Mouse (Mus musculus) embryonic facial prominence, embryonic 11.5 days (tissue): Measurements from ENCODE around the gene Sycp2. TPM values are rescaled to one million over a fixed set of nuclear protein-coding genes. Genes with fewer than 3 reads are reported as not detected.
"Not testable (repeated sequence)": the region's sequence is repeated elsewhere in the genome, so short reads cannot be mapped to it uniquely, and the experiment has no call there.

Source experiments
- ATAC-seq: fragments of 200-750 bp; cut with Nextera tagmentation; replicated peaks from 2 replicates; pipeline ENCODE4 v1.8.0; 2017; ENCODE audit warnings: low read depth; ENCODE audit not compliant: insufficient number of reproducible peaks, low FRiP score, low TSS enrichment
- DNase-seq: peaks from one replicate; pipeline ENCODE4 v3.0.0-alpha.2; 2015; ENCODE audit warnings: low spot score
- H3K27ac ChIP-seq: fragments of 300-500 bp; sonication (generic); replicated peaks from 2 replicates; pipeline ENCODE4 v1.5.1; 2014; ENCODE audit warnings: mild to moderate bottlenecking, low read depth, low read length, control low read depth
- H3K27me3 ChIP-seq: fragments of 300-500 bp; sonication (generic); 2 replicates; pipeline ENCODE4 v1.6.1; 2014; ENCODE audit warnings: mild to moderate bottlenecking, low read length, moderate library complexity, mixed read lengths; ENCODE audit not compliant: control insufficient read depth, insufficient read depth
- H3K36me3 ChIP-seq: fragments of 300-500 bp; sonication (generic); replicated peaks from 2 replicates; pipeline ENCODE4 v1.6.1; 2014; ENCODE audit warnings: low read depth, mild to moderate bottlenecking, low read length, moderate library complexity, mixed read lengths; ENCODE audit not compliant: control insufficient read depth, insufficient read depth
- H3K4me1 ChIP-seq: fragments of 300-500 bp; sonication (generic); 2 replicates; pipeline ENCODE4 v1.6.1; 2014; ENCODE audit warnings: low read length, mixed read lengths; ENCODE audit not compliant: control insufficient read depth, insufficient read depth
- H3K4me2 ChIP-seq: fragments of 300-500 bp; sonication (generic); 2 replicates; pipeline ENCODE4 v1.6.1; 2014; ENCODE audit warnings: low read depth, mild to moderate bottlenecking, control low read depth, low read length, moderate library complexity
- H3K4me3 ChIP-seq: fragments of 300-500 bp; sonication (generic); 2 replicates; pipeline ENCODE4 v1.5.1; 2014; ENCODE audit warnings: low read depth, low read length, control low read depth
- H3K9ac ChIP-seq: fragments of 300-500 bp; sonication (generic); replicated peaks from 2 replicates; pipeline ENCODE4 v1.6.1; 2014; ENCODE audit warnings: mild to moderate bottlenecking, control low read depth, low read length
- H3K9me3 ChIP-seq: fragments of 300-500 bp; sonication (generic); replicated peaks from 2 replicates; pipeline ENCODE4 v1.6.1; 2016; ENCODE audit warnings: mild to moderate bottlenecking, low read length, inconsistent platforms, mixed read lengths; ENCODE audit not compliant: control insufficient read depth
- WGBS: fragments of 180-500 bp; shearing (Covaris S2); extraction: QIAGEN DNeasy Blood & Tissue Kit; methylation state at CpG from one replicate; pipeline ENCODE4 v1.1.7; 2014; 5-methylcytosine and 5-hydroxymethylcytosine counted together
- polyA plus RNA-seq: library from polyadenylated mRNA; unstranded; fragments of >200 nt; fragmentation: Nextera tagmentation; extraction: Ambion mirVana; gene quantifications from 2 replicates; pipeline ENCODE4 v1.2.1, GENCODE M21; 2014

The Sycp2 gene
- polyA plus RNA-seq, 1 experiment from 2014 or later = 0.07 TPM

DNA sequence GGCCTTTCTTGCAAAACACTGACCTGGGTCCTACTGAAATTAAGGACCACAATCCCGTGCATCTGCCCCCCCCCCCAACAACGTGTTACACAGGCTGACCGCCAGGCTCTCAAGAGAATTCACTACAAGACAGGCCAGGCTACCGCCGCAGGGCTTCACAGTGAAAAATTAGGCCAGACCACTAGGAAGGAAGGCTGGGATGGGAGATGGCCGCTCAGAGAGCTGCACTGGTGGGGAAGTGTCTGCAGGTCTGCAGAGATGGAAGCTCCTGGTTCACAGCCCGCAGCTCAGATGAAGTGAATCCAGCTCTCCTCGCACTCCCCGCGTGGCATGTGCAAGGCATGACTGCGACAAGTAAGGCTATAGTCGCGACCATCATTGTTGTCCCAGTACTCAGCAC lies 5.6 kb upstream of the Sycp2 start:
- WGBS = 62% methylated on average over 13 of the region's 13 CpGs
- no peaks in the 10 kb centered on the region for H3K9me3 ChIP-seq
- H3K27me3 ChIP-seq = peaks cover 11% of the 10 kb centered on the region
- H3K4me2 ChIP-seq = peak overlapping the region; percentile 99
- no peak overlapping the region for H3K9ac ChIP-seq
- peaks cover 3% of the 10 kb centered on the region; the same call in 1 of the 2 replicates for H3K4me1 ChIP-seq
- H3K27ac ChIP-seq = no peak overlapping the region
- no peaks in the 10 kb centered on the region for H3K36me3 ChIP-seq
- H3K4me3 ChIP-seq = peak overlapping the region; percentile 76; the same call in 1 of the 2 replicates
- ATAC-seq (no peak), DNase-seq (no peak)

DNA sequence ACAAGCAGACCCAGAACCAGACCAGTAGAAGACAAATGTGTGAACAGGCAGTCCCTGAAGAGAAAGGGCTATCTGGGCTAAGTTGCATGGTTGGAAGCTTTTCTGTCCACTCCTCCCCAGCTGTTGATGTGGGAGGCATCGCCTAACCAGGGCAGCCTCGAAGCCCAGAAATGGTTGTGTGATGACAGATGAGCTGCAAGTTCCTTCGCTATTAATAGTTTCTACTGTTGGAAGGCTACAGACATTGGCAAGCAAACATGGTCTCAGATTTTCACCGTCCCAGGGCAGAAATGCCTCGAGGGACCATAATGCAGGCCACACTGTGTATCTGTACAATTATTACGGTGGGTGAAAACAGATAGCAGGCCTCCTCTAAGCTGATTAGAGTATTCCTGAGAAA lies 5.1 kb upstream of the Sycp2 start:
- no peaks in the 10 kb centered on the region for H3K9me3 ChIP-seq
- H3K4me1 ChIP-seq = peaks cover 3% of the 10 kb centered on the region; the same call in 1 of the 2 replicates
- no peak overlapping the region for H3K4me3 ChIP-seq
- no peak overlapping the region for H3K4me2 ChIP-seq
- 74% methylated on average over 6 of the region's 6 CpGs for WGBS
- no peak overlapping the region for H3K9ac ChIP-seq
- peaks cover 11% of the 10 kb centered on the region for H3K27me3 ChIP-seq
- H3K36me3 ChIP-seq = no peaks in the 10 kb centered on the region
- ATAC-seq = no peak
- DNase-seq = no peak
- H3K27ac ChIP-seq = no peak overlapping the region

DNA sequence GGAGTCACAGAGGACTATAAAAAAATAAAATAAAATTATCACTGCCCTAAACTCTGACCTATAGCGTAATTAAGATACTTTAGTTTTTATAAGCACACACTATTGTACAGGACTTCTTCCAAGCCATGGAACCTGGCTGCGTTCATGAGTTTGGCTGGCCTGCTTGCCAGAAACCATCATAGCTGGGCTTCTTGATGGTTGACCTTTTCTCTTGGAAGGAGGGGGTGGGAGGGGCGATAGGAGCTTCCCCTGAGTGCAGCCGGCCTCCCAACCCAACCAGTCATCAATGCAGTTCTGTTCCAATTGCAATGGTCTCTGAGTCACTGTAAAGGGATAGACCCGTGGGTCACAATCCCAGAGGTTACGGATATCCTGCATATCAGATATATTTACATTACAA lies 2.8 kb upstream of the Sycp2 start:
- Histone ChIP-seq H3K9me3 (no peaks in the 10 kb centered on the region), H3K4me2 (no peak overlapping the region), H3K27ac (no peak overlapping the region), H3K36me3 (no peaks in the 10 kb centered on the region), H3K4me3 (no peak overlapping the region), H3K9ac (no peak overlapping the region), H3K27me3 (peaks cover 11% of the 10 kb centered on the region), H3K4me1 (peaks cover 3% of the 10 kb centered on the region; the same call in 1 of the 2 replicates)
- ATAC-seq (no peak), DNase-seq (no peak)
- WGBS = 69% methylated on average over 6 of the region's 6 CpGs

DNA sequence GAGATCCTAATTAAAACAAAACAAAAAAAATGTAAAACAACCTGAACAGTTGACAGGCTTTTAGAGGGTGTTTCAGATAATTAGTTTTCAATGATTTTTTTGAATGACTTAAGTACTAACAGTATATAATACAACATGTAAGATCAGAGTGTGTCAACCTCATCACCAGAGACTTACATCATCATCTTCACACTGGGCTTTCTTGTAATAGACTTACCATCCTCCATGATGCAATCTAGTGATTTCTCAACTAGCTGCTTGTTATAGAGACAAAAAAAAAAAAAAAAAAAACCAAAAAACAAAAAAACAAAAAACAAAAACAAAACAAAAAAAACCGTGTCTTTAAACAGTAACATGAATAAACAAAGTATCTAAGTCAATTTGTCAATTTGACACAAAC lies 1.5 kb upstream of the Sycp2 start:
- DNase-seq = no peak
- Histone ChIP-seq H3K4me1 (peaks cover 3% of the 10 kb centered on the region; the same call in 1 of the 2 replicates), H3K27me3 (peaks cover 11% of the 10 kb centered on the region), H3K27ac (no peak overlapping the region), H3K4me2 (no peak overlapping the region), H3K9me3 (no peaks in the 10 kb centered on the region), H3K4me3 (no peak overlapping the region), H3K36me3 (no peaks in the 10 kb centered on the region), H3K9ac (no peak overlapping the region)
- WGBS = 65% methylated on average over 1 of the region's 1 CpGs
- no peak for ATAC-seq

DNA sequence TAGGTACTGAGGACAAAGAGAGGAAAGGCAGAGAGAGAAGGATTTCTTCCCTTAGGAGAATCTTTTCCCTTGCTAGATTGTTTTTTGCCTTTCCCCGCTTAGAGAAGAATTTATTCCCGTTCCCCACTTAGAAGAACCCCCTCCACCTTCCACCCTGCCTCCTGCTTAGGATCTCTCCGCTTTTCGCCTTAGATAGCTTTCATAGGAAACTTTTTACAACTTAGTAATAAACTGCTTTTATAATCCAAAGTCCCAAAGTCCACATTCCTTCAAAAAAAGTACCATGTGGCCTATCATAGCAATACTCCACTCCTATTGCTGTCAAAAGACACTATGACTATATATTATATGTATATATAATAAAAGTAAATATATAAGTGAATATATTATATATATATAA lies 64.9 kb downstream of the Sycp2 start:
- Histone ChIP-seq H3K9me3 (no peaks in the 10 kb centered on the region), H3K4me1 (no peaks in the 10 kb centered on the region), H3K27ac (no peak overlapping the region), H3K9ac (no peak overlapping the region), H3K36me3 (no peaks in the 10 kb centered on the region), H3K27me3 (no peaks in the 10 kb centered on the region), H3K4me3 (no peak overlapping the region), H3K4me2 (no peak overlapping the region)
- DNase-seq (no peak), ATAC-seq (no peak)
- 70% methylated on average over 4 of the region's 4 CpGs for WGBS

DNA sequence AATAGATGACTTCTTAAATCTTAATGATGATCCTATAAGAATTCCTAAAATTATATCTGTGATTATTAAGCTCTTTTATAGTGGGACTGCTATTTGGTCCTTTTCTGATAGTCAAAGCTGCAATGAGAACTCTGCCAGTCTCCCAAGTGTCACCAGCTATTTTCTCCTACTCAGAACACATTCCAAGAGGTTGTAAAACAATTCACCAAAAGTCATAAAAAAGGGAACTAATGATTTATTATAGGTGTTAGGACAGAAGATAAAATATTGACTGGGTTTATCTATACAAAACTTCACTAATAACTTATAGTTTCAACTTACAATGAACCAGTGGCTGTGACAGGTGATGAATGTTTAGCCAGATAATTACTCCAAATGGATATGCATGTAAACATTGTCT lies 65.4 kb downstream of the Sycp2 start:
- not testable (repeated sequence) for H3K27ac ChIP-seq, H3K27me3 ChIP-seq, H3K9ac ChIP-seq, ATAC-seq, H3K4me2 ChIP-seq, DNase-seq, H3K9me3 ChIP-seq, H3K4me3 ChIP-seq, H3K36me3 ChIP-seq, H3K4me1 ChIP-seq

DNA sequence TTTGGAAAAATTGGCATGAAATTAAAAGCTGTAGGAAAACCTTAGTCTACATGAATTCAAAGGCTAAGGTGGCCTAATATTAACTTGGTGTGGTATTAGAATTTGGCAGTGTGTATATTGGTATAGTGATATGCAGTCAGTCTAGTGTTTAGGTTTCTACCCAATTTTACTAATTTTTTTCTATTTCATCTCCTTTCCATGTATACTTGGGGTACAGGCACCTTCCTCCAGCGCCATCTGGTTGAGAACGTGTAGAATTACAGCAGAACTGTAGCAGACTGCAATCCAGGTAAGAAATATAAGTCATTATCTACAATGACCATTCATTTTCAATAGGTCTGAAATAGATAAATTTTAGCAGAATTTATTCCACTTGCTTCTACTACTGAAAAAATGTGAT lies 68.4 kb downstream of the Sycp2 start:
- H3K27me3 ChIP-seq = no peaks in the 10 kb centered on the region
- ATAC-seq (no peak), DNase-seq (peak; percentile 43)
- no peak overlapping the region for H3K27ac ChIP-seq
- no peak overlapping the region for H3K4me2 ChIP-seq
- 0% methylated on average over 2 of the region's 2 CpGs for WGBS
- H3K4me3 ChIP-seq = no peak overlapping the region
- H3K4me1 ChIP-seq = no peaks in the 10 kb centered on the region
- no peak overlapping the region for H3K9ac ChIP-seq
- H3K9me3 ChIP-seq = no peaks in the 10 kb centered on the region
- H3K36me3 ChIP-seq = no peaks in the 10 kb centered on the region

DNA sequence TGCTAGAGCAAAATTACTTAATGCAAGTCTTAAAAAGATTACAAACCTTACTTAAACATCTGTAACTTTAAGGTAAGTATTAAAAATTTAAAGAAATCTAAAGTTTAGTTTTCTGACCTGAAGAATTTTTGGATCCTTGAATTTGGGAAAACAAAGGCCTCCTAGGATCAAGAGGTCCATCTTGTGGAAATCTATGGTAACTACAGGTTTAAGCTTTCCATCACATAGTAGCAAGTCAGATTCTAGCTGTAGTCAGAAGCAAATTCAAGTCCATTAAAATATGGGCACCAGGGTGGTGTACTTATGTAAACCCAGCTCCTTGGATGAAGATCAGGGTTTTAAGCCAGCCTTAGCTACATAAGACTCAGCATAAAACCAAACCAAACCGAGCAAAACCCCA lies 69.6 kb downstream of the Sycp2 start:
- Histone ChIP-seq H3K9me3 (no peaks in the 10 kb centered on the region), H3K4me2 (no peak overlapping the region), H3K4me3 (no peak overlapping the region), H3K27me3 (no peaks in the 10 kb centered on the region), H3K36me3 (no peaks in the 10 kb centered on the region), H3K4me1 (no peaks in the 10 kb centered on the region), H3K9ac (no peak overlapping the region), H3K27ac (no peak overlapping the region)
- peak; percentile 56 for DNase-seq
- ATAC-seq = no peak
- WGBS = 48% methylated on average over 1 of the region's 1 CpGs
